Mouse (Mus musculus) bone marrow macrophage, adult 2 months (primary cell): ENCODE measurements around the gene Pak2.

ENCODE experiments used
- CTCF ChIP-seq: IDR thresholded peaks from 2 replicates; pipeline ENCODE4 v1.5.1; 2012; ENCODE audit warnings: low read depth, mild to moderate bottlenecking, low read length, moderate library complexity
- POLR2A ChIP-seq: IDR thresholded peaks from 2 replicates; pipeline ENCODE4 v1.6.1; 2012; ENCODE audit warnings: mild to moderate bottlenecking, low read depth, low read length, borderline replicate concordance

DNA sequence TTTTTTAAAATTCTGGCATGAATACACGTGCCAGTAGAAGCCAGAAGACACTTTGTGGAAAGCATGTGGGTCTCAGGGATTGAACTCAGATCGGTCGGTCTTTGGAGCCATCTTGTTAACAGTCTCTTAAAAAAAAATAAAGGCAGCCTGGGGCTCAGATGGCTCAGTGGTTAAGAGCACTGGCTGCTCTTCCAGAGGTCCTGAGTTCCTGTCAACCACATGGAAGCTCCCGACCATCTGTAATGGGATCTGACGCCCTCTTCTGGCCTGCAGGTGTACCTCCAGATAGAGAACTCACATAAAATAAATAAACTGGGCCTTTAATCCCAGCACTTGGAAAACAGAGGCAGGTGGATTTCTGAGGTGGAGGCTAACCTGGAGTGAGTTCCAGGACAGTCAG is 98.2 kb downstream of the Pak2 start:
- TF ChIP-seq CTCF, result no peak; the same call in 1 of the 2 replicates
- no peak for TF ChIP-seq POLR2A
